Mouse (Mus musculus): ENCODE results near the gene Nfkbiz. TPM values are rescaled to one million over a fixed set of nuclear protein-coding genes. Genes with fewer than 3 reads are reported as not detected.

The Nfkbiz gene
- polyA plus RNA-seq, 1 experiment from 2014 or later, result 10.0 TPM

GRCm38 (mm10) chr16:55858465-55858864 lies 19.8 kb upstream of the Nfkbiz start:
- Histone ChIP-seq H3K4me1 (ENCODE audit: control insufficient read depth, insufficient read depth, low read length) (no peaks in the 10 kb centered on the region), H3K4me3 (replicated peaks; ENCODE audit: low read length) (no peak overlapping the region), H3K36me3 (ENCODE audit: control insufficient read depth, insufficient read depth, low read length) (no peaks in the 10 kb centered on the region), H3K27ac (ENCODE audit: low read length) (no peak overlapping the region), H3K4me2 (ENCODE audit: low read depth, low read length) (no peak overlapping the region), H3K27me3 (ENCODE audit: control insufficient read depth, insufficient read depth, low read length) (no peaks in the 10 kb centered on the region), H3K9ac (ENCODE audit: low read length) (no peak overlapping the region), H3K9me3 (replicated peaks; ENCODE audit: control insufficient read depth, low read length) (no peaks in the 10 kb centered on the region)
- no peak for ATAC-seq (ENCODE audit: insufficient read depth, low FRiP score)
- WGBS, result 66% methylated on average over 6 of the region's 6 CpGs

GRCm38 (mm10) chr16:55852943-55853727 lies 14.4 kb upstream of the Nfkbiz start:
- Histone ChIP-seq H3K4me2 (ENCODE audit: low read depth, low read length) (no peak overlapping the region), H3K9ac (ENCODE audit: low read length) (no peak overlapping the region), H3K4me1 (ENCODE audit: control insufficient read depth, insufficient read depth, low read length) (no peaks in the 10 kb centered on the region), H3K9me3 (replicated peaks; ENCODE audit: control insufficient read depth, low read length) (no peaks in the 10 kb centered on the region), H3K4me3 (replicated peaks; ENCODE audit: low read length) (no peak overlapping the region), H3K36me3 (ENCODE audit: control insufficient read depth, insufficient read depth, low read length) (no peaks in the 10 kb centered on the region), H3K27ac (ENCODE audit: low read length) (no peak overlapping the region), H3K27me3 (ENCODE audit: control insufficient read depth, insufficient read depth, low read length) (no peaks in the 10 kb centered on the region)
- ATAC-seq (ENCODE audit: insufficient read depth, low FRiP score), result no peak; the same call in 1 of the 2 replicates
- 50% methylated on average over 19 of the region's 19 CpGs for WGBS

- H3K27me3 ChIP-seq (ENCODE audit: control insufficient read depth, insufficient read depth, low read length), result no peaks in the 10 kb centered on the region
- H3K9me3 ChIP-seq (replicated peaks; ENCODE audit: control insufficient read depth, low read length), result no peaks in the 10 kb centered on the region
- 39% methylated on average over 4 of the region's 4 CpGs for WGBS
Observed at GRCm38 (mm10) chr16:55852515-55852914, 13.8 kb upstream of the Nfkbiz start.

GRCm38 (mm10) chr16:55850485-55850884 lies 11.8 kb upstream of the Nfkbiz start:
- no peaks in the 10 kb centered on the region for H3K4me1 ChIP-seq (ENCODE audit: control insufficient read depth, insufficient read depth, low read length)
- H3K36me3 ChIP-seq (ENCODE audit: control insufficient read depth, insufficient read depth, low read length), result no peaks in the 10 kb centered on the region
- H3K27me3 ChIP-seq (ENCODE audit: control insufficient read depth, insufficient read depth, low read length), result no peaks in the 10 kb centered on the region
- WGBS, result 92% methylated on average over 3 of the region's 3 CpGs
- no peak overlapping the region for H3K4me2 ChIP-seq (ENCODE audit: low read depth, low read length)
- H3K9me3 ChIP-seq (replicated peaks; ENCODE audit: control insufficient read depth, low read length), result no peaks in the 10 kb centered on the region
- ATAC-seq (ENCODE audit: insufficient read depth, low FRiP score), result no peak
- no peak overlapping the region for H3K4me3 ChIP-seq (replicated peaks; ENCODE audit: low read length)
- no peak overlapping the region for H3K27ac ChIP-seq (ENCODE audit: low read length)
- H3K9ac ChIP-seq (ENCODE audit: low read length), result no peak overlapping the region

More at GRCm38 (mm10) chr16:55852515-55852914, 13.8 kb upstream of the Nfkbiz start:
- H3K4me2 ChIP-seq (ENCODE audit: low read depth, low read length), result no peak overlapping the region
- no peak for ATAC-seq (ENCODE audit: insufficient read depth, low FRiP score)
- no peaks in the 10 kb centered on the region for H3K36me3 ChIP-seq (ENCODE audit: control insufficient read depth, insufficient read depth, low read length)
- no peak overlapping the region for H3K27ac ChIP-seq (ENCODE audit: low read length)
- H3K9ac ChIP-seq (ENCODE audit: low read length), result no peak overlapping the region
- H3K4me1 ChIP-seq (ENCODE audit: control insufficient read depth, insufficient read depth, low read length), result no peaks in the 10 kb centered on the region
- H3K4me3 ChIP-seq (replicated peaks; ENCODE audit: low read length), result no peak overlapping the region

- WGBS, result 75% methylated on average over 8 of the region's 8 CpGs
- no peaks in the 10 kb centered on the region for H3K9me3 ChIP-seq (replicated peaks; ENCODE audit: control insufficient read depth, low read length)
- H3K4me2 ChIP-seq (ENCODE audit: low read depth, low read length), result no peak overlapping the region
- peaks cover 7% of the 10 kb centered on the region for H3K36me3 ChIP-seq (ENCODE audit: control insufficient read depth, insufficient read depth, low read length)
- no peak overlapping the region for H3K4me3 ChIP-seq (replicated peaks; ENCODE audit: low read length)
- no peak for ATAC-seq (ENCODE audit: insufficient read depth, low FRiP score)
- H3K4me1 ChIP-seq (ENCODE audit: control insufficient read depth, insufficient read depth, low read length), result no peaks in the 10 kb centered on the region
- H3K27me3 ChIP-seq (ENCODE audit: control insufficient read depth, insufficient read depth, low read length), result no peaks in the 10 kb centered on the region
- H3K9ac ChIP-seq (ENCODE audit: low read length), result no peak overlapping the region
- no peak overlapping the region for H3K27ac ChIP-seq (ENCODE audit: low read length)
Observed at GRCm38 (mm10) chr16:55847679-55848078, 9.0 kb upstream of the Nfkbiz start.

- no peak for ATAC-seq (ENCODE audit: insufficient read depth, low FRiP score)
- H3K4me1 ChIP-seq (ENCODE audit: control insufficient read depth, insufficient read depth, low read length), result no peaks in the 10 kb centered on the region
- no peak overlapping the region for H3K9ac ChIP-seq (ENCODE audit: low read length)
- peaks cover 7% of the 10 kb centered on the region for H3K36me3 ChIP-seq (ENCODE audit: control insufficient read depth, insufficient read depth, low read length)
- no peaks in the 10 kb centered on the region for H3K27me3 ChIP-seq (ENCODE audit: control insufficient read depth, insufficient read depth, low read length)
- H3K4me3 ChIP-seq (replicated peaks; ENCODE audit: low read length), result no peak overlapping the region
- no peaks in the 10 kb centered on the region for H3K9me3 ChIP-seq (replicated peaks; ENCODE audit: control insufficient read depth, low read length)
- WGBS, result 90% methylated on average over 3 of the region's 3 CpGs
- H3K27ac ChIP-seq (ENCODE audit: low read length), result no peak overlapping the region
- no peak overlapping the region for H3K4me2 ChIP-seq (ENCODE audit: low read depth, low read length)
Observed at GRCm38 (mm10) chr16:55844847-55845246, 6.1 kb upstream of the Nfkbiz start.

GRCm38 (mm10) chr16:55843919-55844318 lies 5.2 kb upstream of the Nfkbiz start:
- H3K27me3 ChIP-seq (ENCODE audit: control insufficient read depth, insufficient read depth, low read length), result no peaks in the 10 kb centered on the region

GRCm38 (mm10) chr16:55843134-55843533 lies 4.4 kb upstream of the Nfkbiz start:
- peaks cover 7% of the 10 kb centered on the region for H3K36me3 ChIP-seq (ENCODE audit: control insufficient read depth, insufficient read depth, low read length)
- no peak overlapping the region for H3K4me2 ChIP-seq (ENCODE audit: low read depth, low read length)
- WGBS, result 68% methylated on average over 5 of the region's 5 CpGs
- H3K27ac ChIP-seq (ENCODE audit: low read length), result no peak overlapping the region
- no peaks in the 10 kb centered on the region for H3K27me3 ChIP-seq (ENCODE audit: control insufficient read depth, insufficient read depth, low read length)
- ATAC-seq (ENCODE audit: insufficient read depth, low FRiP score), result no peak
- no peaks in the 10 kb centered on the region for H3K4me1 ChIP-seq (ENCODE audit: control insufficient read depth, insufficient read depth, low read length)
- H3K4me3 ChIP-seq (replicated peaks; ENCODE audit: low read length), result no peak overlapping the region
- no peak overlapping the region for H3K9ac ChIP-seq (ENCODE audit: low read length)
- H3K9me3 ChIP-seq (replicated peaks; ENCODE audit: control insufficient read depth, low read length), result no peaks in the 10 kb centered on the region

More at GRCm38 (mm10) chr16:55843919-55844318, 5.2 kb upstream of the Nfkbiz start:
- Histone ChIP-seq H3K4me3 (replicated peaks; ENCODE audit: low read length) (no peak overlapping the region), H3K4me2 (ENCODE audit: low read depth, low read length) (no peak overlapping the region), H3K9ac (ENCODE audit: low read length) (no peak overlapping the region), H3K27ac (ENCODE audit: low read length) (no peak overlapping the region), H3K4me1 (ENCODE audit: control insufficient read depth, insufficient read depth, low read length) (no peaks in the 10 kb centered on the region), H3K36me3 (ENCODE audit: control insufficient read depth, insufficient read depth, low read length) (peaks cover 7% of the 10 kb centered on the region), H3K9me3 (replicated peaks; ENCODE audit: control insufficient read depth, low read length) (no peaks in the 10 kb centered on the region)
- 94% methylated on average over 12 of the region's 12 CpGs for WGBS
- no peak for ATAC-seq (ENCODE audit: insufficient read depth, low FRiP score)

GRCm38 (mm10) chr16:55841506-55841905 lies 2.8 kb upstream of the Nfkbiz start:
- H3K36me3 ChIP-seq (ENCODE audit: control insufficient read depth, insufficient read depth, low read length), result peaks cover 7% of the 10 kb centered on the region
- peaks cover 3% of the 10 kb centered on the region; the same call in 1 of the 2 replicates for H3K4me1 ChIP-seq (ENCODE audit: control insufficient read depth, insufficient read depth, low read length)
- no peak for ATAC-seq (ENCODE audit: insufficient read depth, low FRiP score)
- H3K27me3 ChIP-seq (ENCODE audit: control insufficient read depth, insufficient read depth, low read length), result no peaks in the 10 kb centered on the region
- H3K9ac ChIP-seq (ENCODE audit: low read length), result no peak overlapping the region
- H3K4me2 ChIP-seq (ENCODE audit: low read depth, low read length), result no peak overlapping the region
- H3K4me3 ChIP-seq (replicated peaks; ENCODE audit: low read length), result no peak overlapping the region
- no peak overlapping the region for H3K27ac ChIP-seq (ENCODE audit: low read length)
- H3K9me3 ChIP-seq (replicated peaks; ENCODE audit: control insufficient read depth, low read length), result no peaks in the 10 kb centered on the region
- 87% methylated on average over 6 of the region's 6 CpGs for WGBS
